Mouse (Mus musculus): ENCODE results near the gene Chrnb1.

Chrnb1 gene

DNA sequence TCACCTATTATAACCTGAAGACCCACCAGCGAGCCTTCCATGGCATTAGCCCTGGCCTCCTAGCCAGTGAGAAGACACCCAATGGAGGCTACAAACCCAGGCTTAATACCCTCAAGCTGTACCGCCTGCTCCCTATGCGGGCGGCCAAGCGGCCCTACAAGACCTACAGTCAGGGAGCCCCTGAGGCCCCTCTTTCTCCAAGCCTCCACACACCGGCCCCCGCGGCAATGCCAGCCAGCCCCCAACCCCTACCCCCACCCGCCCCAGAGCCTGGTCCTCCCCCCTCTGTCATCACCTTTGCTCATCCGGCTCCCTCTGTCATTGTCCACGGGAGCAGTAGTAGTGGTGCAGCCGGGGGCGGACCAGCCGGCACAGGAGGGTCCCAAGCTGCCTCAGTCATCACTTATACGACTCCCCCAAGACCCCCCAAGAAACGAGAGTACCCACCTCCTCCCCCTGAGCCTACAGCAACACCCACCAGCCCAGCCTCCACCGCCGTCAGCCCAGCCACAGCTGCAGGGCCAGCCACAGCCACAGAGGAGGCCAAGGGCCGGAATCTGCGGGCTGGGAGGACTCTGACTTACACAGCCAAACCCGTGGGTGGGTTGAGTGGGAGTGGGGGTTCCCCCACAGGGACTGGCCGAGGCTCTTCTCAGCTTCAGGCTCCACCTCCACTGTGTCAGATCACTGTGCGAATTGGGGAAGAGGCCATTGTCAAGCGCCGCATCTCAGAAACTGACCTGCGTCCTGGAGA is 18.1 kb downstream of the Chrnb1 start:
- no peak for DNase-seq (ENCODE audit: low read depth in 2 of 2, low spot score in 2 of 2)

- no peak for DNase-seq (ENCODE audit: low read depth in 2 of 2, low spot score in 2 of 2)
Observed at GRCm38 (mm10) chr11:69776488-69776887, 19.3 kb downstream of the Chrnb1 start.

DNA sequence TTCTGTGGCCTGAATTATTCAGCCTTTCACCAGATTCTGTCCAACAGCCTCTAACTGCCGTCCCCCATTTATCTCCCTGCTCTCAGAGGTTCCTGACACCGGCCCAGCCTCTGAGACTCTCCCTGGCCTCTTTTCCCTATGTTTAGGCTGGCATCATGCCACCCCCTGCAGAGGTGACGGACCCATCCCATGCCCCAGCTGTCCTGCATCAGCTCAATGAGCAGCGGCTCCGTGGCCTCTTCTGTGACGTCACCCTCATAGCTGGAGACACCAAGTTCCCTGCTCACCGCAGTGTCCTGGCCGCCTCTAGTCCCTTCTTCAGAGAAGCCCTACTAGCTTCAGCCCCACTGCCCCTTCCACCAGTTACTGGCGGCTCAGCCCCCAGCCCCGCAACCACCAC is 20.0 kb downstream of the Chrnb1 start:
- DNase-seq (ENCODE audit: low read depth in 2 of 2, low spot score in 2 of 2) = no peak

DNA sequence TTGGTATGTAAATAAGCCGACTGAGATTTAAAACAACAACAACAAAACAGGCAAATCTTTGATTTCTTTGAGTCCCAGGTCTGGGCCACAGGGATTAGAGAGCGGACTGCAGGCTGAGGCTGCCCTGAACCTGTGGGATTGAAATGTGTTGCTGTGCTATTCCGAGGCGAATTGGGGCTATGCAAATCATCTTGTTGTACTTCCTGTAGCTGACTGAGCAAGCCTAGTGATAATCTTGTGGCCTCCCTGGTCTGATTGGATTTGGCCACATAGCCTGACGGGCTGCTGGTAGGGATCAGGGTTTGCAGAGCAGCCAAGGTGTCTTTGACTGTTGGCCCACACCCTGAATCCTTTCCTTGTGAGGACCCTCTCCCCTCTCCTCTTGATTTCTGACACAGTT is 20.8 kb downstream of the Chrnb1 start:
- no peak for DNase-seq (ENCODE audit: low read depth in 2 of 2, low spot score in 2 of 2)

DNA sequence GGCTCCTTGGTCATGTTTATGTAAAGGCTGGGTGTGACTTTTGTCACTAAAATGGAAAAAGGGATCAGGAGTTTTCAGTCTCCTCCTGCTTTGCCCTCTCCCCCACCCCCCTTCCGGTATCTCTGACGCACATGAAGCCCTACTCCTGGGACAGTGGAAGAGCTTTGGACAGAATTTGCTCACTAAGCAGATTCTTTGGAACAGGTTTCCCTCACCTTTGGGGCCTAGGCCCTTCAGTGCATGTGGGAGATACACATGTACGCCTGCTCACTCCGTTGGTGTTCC is 28.2 kb downstream of the Chrnb1 start:
- DNase-seq (ENCODE audit: low read depth in 2 of 2, low spot score in 2 of 2) = no peak

DNA sequence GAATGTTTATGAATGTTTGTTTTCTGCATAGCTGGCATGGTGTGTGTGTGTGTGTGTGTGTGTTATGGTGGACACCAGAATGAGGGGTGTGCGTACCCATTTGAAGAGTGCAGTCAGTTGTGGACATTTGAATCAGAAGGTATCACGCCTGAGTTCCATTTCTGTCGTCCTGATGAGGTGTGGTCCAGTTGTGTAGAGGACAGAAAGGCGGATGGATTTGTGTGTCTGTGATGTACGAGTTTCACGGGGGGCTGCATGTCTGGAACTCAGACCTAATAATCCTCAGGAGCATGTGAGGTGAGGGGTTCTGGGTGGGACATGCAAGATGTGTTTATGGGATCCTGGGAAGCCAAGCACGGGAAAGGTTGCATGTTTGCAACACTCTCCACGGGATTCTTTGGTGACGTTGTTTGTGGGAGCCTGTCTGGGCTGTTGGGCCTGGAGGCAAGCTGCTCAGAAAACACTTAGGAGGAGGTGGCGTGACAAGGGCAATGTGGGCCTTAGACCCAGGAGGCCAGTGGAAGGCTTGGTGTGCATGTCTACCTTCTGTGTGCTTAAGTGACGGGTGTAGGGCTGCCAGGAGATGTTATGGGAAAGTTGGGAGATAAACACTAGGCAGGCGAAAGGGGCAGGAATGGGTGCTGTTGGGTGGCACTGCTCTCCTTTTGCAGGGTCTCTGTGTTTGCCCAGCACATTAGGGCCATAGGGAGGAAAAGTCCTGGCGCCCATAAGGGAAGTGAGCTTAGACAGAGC is 28.7 kb downstream of the Chrnb1 start:
- DNase-seq (ENCODE audit: low read depth in 2 of 2, low spot score in 2 of 2) = no peak

- DNase-seq (ENCODE audit: low read depth in 2 of 2, low spot score in 2 of 2) = peak; percentile 67 to 82
Observed at GRCm38 (mm10) chr11:69766126-69766609, 29.6 kb downstream of the Chrnb1 start.

DNA sequence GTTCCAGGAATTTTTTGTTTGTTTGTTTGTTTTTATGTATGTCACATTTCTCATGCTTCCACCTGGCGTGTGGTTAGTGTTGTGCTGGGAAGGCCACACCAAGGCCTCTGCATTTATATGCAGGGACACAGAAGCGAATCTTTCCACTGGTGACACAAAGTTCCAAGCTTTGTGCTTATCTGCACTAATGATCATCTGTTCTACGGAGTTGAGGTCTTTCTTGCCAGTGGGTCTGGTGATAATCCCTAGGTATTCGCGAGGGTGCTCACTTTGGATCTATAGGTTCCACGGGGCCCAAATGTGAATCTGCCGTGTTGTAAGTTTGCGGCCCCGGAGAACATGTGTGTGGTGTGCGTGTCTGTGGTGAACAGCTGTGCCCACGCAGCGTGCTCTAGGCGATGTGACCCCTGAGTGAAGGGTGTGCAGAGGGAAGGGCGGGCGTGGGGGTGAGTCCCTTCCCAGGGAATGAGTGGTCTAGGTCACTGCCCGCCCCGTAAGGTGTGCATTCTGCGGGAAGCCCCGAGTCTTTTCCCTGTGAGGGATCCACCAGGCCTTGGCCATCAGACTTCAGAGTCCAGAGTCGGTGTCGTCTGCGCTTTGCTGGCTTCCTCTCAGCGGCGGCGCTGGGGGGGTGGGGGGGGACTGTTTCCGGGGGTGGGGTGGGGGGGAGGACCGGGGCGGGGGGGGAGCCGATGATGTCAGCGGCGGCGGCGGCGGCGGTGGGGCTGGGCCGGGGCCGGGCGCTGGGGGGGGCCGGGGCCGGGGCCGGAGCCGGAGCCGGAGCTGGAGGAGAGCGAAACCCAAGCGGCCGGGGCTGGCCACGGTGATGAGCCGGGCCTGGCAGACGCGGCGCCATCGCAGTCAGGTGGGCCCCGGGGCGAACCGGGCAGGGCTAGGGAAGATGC is 30.3 kb downstream of the Chrnb1 start, which contains the start of gene Zbtb4:
TSS of gene Zbtb4 (plus strand) at position 692 of the 905 bp plus-strand sequence.
- DNase-seq (ENCODE audit: low read depth in 2 of 2, low spot score in 2 of 2) = peak; percentile 23 to 30

- DNase-seq (ENCODE audit: low read depth in 2 of 2, low spot score in 2 of 2) = no peak
Observed at GRCm38 (mm10) chr11:69763551-69763950, 32.2 kb downstream of the Chrnb1 start.

DNA sequence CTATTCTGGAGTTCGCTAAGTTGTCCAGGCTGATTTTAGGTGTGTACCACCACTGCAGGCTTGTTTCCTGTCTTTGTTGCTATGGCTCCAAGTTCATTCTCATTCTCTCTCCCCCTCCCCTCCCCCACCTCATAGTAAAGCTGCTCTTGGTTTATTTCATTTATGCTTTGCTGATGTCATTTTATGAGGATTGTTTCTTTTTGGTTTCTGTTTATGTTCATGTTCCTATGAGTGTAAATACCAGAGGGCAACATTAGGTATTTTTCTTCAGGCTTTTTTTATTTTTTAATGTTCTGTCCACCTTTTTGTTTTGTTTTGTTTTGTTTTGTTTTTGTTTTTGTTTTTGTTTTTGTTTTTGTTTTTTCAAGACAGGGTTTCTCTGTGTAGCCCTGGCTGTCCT is 33.9 kb downstream of the Chrnb1 start, which contains the start of gene Slc35g3:
TSS of gene Slc35g3 (minus strand) at position 101 of the 400 bp plus-strand sequence.
- no peak for DNase-seq (ENCODE audit: low read depth in 2 of 2, low spot score in 2 of 2)

- no peak for DNase-seq (ENCODE audit: low read depth in 2 of 2, low spot score in 2 of 2)
Observed at GRCm38 (mm10) chr11:69760901-69761200, 34.9 kb downstream of the Chrnb1 start.

DNA sequence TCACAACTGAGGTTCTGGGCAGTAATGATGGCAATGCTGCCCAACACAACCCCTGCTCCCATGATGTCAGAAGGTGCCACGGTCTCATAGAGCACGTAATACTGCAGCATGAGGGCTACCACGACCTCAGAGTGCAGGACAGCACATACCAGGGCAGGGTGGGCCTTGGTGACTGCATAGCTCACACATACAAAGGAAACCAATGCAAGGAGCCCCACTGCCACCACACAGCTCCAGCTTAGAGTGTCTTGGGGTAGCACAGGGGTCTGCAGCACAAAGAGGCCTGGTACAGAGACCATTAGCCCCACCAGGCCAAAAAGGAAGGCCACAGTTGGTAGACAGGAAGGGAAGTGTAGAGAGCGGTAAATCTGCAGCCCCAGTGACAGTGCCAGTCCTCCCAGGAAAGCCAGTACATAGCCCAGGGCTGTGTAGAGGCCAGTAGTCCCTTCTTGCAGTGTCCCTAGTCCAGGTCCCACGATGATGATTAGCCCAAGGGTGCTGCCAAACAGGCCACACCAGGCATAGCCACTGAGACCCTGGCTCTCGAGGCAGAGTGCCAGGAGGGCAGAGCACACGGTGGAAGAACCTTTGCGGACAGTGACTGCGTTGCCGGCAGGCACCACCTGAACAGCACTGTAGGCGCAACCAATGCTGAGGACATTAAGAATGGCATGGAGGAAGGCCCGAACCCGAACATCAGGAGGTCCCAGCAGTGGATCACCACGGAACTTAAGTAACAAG is 35.4 kb downstream of the Chrnb1 start:
- no peak for DNase-seq (ENCODE audit: low read depth in 2 of 2, low spot score in 2 of 2)

GRCm38 (mm10) chr11:69758971-69759721 is 36.6 kb downstream of the Chrnb1 start:
- DNase-seq (ENCODE audit: low read depth in 2 of 2, low spot score in 2 of 2) = peak in 1 of 2 experiments; percentile 62

DNA sequence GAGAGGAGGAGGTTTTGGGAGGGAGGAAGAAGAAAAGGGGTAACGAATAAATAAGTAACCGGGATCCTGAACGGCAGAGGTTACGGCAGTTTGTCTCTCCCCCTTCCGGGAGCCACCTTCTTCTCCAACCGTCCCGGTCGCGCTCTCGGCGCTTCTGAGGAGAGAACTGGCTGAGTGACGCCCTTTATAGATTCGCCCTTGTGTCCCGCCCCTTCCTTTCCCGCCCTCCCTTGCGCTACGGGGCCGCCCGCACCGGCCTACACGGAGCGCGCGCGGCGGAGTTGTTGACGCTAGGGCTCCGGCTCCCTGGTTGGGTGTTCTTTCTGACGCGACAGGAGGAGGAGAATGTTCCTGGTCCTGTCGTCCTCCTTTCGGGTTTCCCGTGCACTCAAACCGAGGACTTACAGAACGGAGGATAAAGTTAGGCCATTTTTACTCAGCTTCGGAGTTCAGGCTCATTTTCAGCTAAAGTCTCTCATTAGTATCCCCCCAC is 37.2 kb downstream of the Chrnb1 start, which contains the start of gene Polr2a:
TSS of gene Polr2a (minus strand) at position 160 of the 493 bp plus-strand sequence.
- DNase-seq (ENCODE audit: low read depth in 2 of 2, low spot score in 2 of 2) = peak; percentile 99 to 100

- peak; percentile 96 for DNase-seq (ENCODE audit: low read depth in 2 of 2, low spot score in 2 of 2)
Observed at GRCm38 (mm10) chr11:69758090-69758456, 37.7 kb downstream of the Chrnb1 start.

DNA sequence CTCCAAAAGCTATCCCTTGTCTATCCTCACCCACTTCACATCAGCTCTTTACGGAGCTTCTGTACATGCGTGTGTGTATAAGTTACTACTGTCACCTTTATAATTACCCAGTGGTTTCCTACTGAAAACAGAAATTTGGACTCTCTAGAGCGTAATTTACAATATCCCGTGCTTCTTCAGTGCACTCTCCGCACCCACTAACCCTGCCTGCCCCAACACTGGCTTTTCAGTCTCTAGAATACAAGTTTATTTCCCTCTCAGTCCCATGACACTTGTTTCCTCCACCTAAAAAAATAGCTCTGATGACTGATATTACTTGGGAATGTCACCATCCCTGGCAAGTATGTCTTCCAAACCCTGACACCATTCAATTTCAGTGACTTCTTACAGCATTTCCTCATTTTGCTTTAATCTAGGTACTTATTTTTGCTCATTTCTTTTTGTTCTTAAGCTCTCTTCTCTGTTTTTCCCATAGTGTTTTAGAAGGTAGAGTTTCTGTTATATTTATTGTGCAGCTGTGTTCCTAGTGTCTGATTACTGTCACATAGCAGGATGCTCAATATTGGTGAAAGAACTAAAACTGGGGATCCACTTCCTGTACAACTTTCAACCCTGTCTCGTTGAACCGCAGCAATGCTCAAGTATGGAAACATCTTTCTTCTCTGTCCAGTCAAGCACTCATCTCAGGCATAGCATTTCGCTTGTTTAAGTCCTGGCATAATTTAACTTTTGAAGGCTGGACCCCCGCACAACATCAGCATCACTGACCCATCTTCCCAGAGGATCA is 38.2 kb downstream of the Chrnb1 start:
- no peak for DNase-seq (ENCODE audit: low read depth in 2 of 2, low spot score in 2 of 2)

- peak in 1 of 2 experiments; percentile 65 for DNase-seq (ENCODE audit: low read depth in 2 of 2, low spot score in 2 of 2)
Observed at GRCm38 (mm10) chr11:69754701-69755100, 41.0 kb downstream of the Chrnb1 start.

DNA sequence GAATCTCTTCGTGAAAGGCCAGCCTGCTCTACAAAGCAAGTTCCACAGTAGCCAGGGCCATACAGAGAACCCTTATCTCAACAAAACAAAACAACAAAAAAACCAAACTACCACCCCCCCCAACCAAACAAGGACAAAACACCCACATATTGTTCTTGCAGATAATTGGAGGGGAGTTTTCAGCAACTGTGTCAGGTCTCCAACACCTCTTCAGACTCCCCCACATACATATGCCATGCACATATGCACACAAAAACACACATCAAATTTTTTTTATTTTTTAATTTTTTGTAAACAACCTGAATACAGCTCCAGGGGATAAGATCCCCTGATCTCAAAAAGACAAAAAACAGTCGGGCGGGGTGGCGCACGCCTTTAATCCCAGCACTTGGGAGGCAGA is 41.5 kb downstream of the Chrnb1 start:
- DNase-seq (ENCODE audit: low read depth in 2 of 2, low spot score in 2 of 2) = no peak

GRCm38 (mm10) chr11:69752686-69753085 is 43.1 kb downstream of the Chrnb1 start:
- DNase-seq (ENCODE audit: low read depth in 2 of 2, low spot score in 2 of 2) = no peak

All from CD8-positive naive resting alpha-beta T cell, adult 2 months (primary cell).